Comparison of ENCODE assay signal across 20 mouse cellular contexts in genomic region chr11:61923309-61923708, GRCm38 (mm10).
"Had no signal": no experiment of that assay in that cellular context is flagged by ENCODE, and none has a peak within 500 bp of the region (broad histone marks: within the 10 kb centered on the region; RNA-seq: fewer than 3 reads in every experiment).

No protein-coding gene starts in this region.

- H3K27ac ChIP-seq: midbrain, embryonic 10.5 days; midbrain, embryonic 12.5 days; neural tube, embryonic 13.5 days; neural tube, embryonic 15.5 days; stomach, embryonic 15.5 days; stomach, postnatal 0 days had no signal

- DNase-seq: lung, adult 18-20 months; lung, embryonic 14.5 days; lung, postnatal 10 days; lung, postnatal 4 days; midbrain, embryonic 14.5 days; retina, postnatal 1 day; right cerebral cortex, adult 18-20 months; right cerebral cortex, postnatal 25 days; right cerebral cortex, postnatal 4 days; spleen, adult 18-20 months; thymus, adult 2 months; thymus, postnatal 25 days; thymus, postnatal 4 days had no signal

- H3K4me3 ChIP-seq: midbrain, embryonic 10.5 days; midbrain, embryonic 12.5 days; myocyte; neural tube, embryonic 13.5 days; neural tube, embryonic 15.5 days; stomach, embryonic 15.5 days had no signal
